Mouse (Mus musculus): ENCODE results near the gene Grb10.

The Grb10 gene

DNA sequence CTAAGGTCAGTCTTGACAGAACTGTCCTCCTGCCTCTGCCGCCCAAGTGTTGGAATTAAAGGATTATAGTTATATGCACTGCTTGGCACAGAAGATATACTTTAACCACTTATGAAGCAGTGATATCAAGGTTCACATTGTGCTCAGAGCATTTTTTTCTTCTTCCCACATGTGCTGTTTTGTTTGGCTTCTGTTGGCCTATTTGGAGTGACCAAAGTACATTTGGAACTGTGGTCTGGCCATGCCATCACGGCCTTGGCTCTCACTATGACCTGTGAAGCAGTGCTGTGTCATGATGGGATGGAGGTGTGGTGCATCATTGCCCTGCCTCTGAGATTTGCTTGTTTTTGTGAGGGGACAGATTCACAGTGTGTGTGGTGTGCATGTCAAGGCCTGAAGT lies 109.9 kb downstream of the Grb10 start:
- in situ Hi-C loops (cut with MboI; ENCODE audit: unreplicated experiment in 2 of 2) = loop anchor here in 1 of 2 experiments (5.0 kb wide), 1 partner anchor 36 kb away; no protein-coding TSS in a partner anchor

GRCm38 (mm10) chr11:11923900-11924299 lies 114.6 kb downstream of the Grb10 start:
- in situ Hi-C loops (cut with MboI; ENCODE audit: unreplicated experiment in 2 of 2) = no loop called here

DNA sequence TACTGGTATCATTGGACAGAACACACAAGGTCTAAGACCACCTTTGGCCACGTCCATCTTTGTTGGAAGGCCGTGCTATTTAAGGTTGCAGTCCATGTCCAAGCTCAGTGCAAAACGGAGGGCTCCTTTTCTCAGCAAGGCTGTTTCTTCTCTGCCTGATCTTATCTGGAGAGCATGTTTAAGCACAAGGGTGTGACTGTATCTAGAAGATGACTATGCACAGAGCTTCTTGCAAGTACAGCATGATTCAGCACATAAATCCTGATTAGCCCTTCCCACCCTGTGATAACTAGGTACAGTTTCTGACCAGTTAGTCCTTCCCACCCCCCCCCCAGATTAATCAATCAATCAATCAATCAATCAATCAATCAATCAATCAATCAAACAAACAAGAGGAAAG lies 115.1 kb downstream of the Grb10 start:
- in situ Hi-C loops (cut with MboI; ENCODE audit: unreplicated experiment in 2 of 2) = no loop called here

- in situ Hi-C loops (cut with MboI; ENCODE audit: unreplicated experiment in 2 of 2) = no loop called here
Observed at GRCm38 (mm10) chr11:11922106-11922505, 116.4 kb downstream of the Grb10 start.

DNA sequence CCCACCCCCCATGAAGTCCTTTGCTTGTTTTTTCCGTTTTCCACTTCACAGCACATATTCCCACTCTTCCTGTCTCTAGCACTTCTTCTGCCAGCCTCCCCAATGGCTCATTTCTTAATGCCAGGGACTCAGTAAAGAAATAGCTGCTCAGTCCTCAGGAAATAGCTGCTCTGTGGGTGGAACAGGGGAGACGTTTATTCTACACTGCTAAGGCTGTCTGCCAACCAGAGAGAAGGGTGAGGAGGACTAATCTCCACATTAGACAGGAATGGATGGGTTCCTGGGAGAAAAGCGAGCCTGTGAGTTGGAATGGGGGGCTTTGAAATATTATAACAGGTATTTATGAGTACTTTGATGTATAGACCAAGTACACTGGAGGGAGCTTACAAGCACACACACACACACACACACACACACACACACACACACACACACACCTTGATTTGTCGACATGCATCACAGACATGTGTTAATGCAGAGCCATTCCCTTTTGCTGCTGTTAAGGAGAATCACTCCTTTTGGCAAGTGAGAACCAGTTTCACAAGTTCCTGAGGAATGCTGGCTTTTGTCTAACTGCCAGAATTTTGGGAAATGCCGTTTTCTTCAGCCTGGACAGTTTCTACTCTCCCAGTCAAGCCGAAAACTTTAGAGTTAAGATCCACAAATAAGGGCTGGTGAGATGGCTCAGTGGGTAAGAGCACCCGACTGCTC lies 130.6 kb downstream of the Grb10 start:
- in situ Hi-C loops (cut with MboI; ENCODE audit: unreplicated experiment in 2 of 2) = no loop called here

DNA sequence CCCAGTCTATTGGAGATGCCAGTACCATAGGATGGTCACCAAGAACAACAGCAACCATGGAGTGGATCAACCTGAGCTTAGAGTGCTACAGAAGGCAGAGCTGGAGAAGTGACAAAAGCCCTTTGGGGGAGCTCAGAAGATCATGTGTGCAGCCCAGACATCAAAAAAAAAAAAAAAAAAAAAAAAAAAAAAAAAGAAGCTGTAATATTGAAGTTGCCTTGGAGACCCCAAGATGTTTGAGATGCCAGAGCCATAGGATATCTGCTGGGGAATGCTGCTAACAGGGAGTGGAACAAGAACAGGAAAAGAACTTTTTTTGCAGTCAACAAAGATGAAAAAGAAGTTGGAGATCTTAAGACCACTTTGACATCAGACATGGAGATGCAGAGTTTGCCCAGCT lies 133.0 kb downstream of the Grb10 start:
- in situ Hi-C loops (cut with MboI; ENCODE audit: unreplicated experiment in 2 of 2) = no loop called here

DNA sequence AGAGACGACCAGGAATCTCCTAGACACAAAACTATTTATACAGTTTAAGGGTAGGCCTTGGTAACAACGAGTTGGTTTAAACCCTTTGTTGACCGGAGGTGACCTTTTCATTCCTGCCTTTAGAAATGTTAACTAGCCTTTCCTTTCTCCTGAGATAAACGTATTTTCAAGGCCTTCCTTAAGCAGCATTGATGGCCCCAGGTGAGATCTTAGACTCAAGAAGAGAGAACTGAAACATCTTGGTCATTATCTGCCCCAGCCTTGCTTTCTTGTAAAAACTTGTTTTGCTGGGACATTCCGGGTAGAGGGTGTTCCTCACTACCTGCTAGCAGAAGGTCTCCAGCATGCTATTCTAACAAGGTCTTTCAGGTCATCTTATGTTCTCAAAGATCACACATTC lies 133.5 kb downstream of the Grb10 start:
- in situ Hi-C loops (cut with MboI; ENCODE audit: unreplicated experiment in 2 of 2) = no loop called here

- in situ Hi-C loops (cut with MboI; ENCODE audit: unreplicated experiment in 2 of 2) = no loop called here
Observed at GRCm38 (mm10) chr11:11901509-11901908, 137.0 kb downstream of the Grb10 start.

GRCm38 (mm10) chr11:11898496-11898895 lies 140.0 kb downstream of the Grb10 start:
- in situ Hi-C loops (cut with MboI; ENCODE audit: unreplicated experiment in 2 of 2) = no loop called here

DNA sequence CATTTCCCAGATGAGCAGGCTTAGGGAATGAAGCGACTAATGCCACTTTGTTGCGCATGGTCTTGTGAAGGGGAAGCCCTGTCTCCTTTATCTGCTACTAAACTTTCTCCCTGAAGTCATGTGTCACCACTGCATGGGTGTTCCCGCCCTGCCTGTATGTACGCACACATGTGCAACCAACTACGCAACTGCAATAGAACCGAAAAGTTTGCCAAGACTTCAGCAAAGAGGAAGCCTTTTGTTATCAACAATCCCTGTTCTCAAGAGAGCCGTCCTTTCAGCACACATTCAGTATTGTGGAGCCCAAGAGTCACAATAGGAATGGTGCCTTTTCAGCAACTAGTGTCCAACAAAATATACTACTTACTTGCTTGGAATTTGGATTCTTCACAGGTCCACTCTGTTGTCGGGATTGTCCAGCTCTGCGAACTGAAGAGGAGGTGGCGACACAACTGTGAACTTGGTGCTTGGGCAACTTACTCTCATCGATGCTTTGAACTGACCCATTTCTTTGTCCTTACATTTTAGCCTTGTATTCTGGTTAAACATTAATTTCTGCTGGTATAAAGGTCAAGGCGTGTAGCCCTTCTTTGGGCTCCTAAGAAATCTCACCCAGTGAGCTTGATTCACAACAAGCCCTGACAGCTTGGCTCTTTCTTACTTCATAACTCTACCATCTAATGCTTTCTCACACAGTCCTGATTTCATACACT lies 140.7 kb downstream of the Grb10 start, which contains the start of gene Ddc:
Gene Ddc (minus strand): TSS at position 500 of the 713 bp plus-strand sequence.
- in situ Hi-C loops (cut with MboI; ENCODE audit: unreplicated experiment in 2 of 2) = no loop called here

GRCm38 (mm10) chr11:11895479-11895878 lies 143.0 kb downstream of the Grb10 start:
- in situ Hi-C loops (cut with MboI; ENCODE audit: unreplicated experiment in 2 of 2) = no loop called here

- in situ Hi-C loops (cut with MboI; ENCODE audit: unreplicated experiment in 2 of 2) = loop anchor here in 1 of 2 experiments (5.0 kb wide), 1 partner anchor 34 kb away; no protein-coding TSS in a partner anchor
Observed at GRCm38 (mm10) chr11:11893769-11894168, 144.7 kb downstream of the Grb10 start.

DNA sequence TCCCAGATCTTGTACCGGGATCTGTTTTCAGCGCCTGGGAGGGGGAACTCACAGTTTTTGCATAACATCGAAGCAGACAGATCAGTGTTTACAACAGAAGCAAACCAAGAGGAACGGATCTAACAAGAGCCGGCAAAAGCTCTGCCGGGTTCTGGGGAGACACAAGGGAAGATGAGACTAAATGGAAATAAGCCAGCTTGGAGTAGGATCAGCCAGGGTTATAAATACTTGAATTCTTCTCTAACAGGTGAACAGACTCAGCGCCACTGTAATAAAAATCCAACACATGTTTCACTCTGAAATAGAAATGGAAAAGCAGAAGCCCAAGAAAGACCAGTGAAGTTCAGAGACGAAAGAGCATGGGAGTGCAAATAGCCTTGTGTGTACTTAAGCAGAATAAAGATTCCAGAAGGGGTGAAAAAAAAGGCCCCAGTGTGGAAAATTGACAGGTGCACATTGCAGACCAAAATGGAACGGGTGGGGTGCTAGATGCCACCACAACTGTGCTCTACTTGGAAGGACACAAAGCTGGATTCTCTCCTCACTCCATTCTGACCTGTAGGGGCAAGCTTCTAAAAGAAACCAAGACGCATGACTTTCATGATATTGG lies 145.4 kb downstream of the Grb10 start:
- in situ Hi-C loops (cut with MboI; ENCODE audit: unreplicated experiment in 2 of 2) = loop anchor here in 1 of 2 experiments (5.0 kb wide), 1 partner anchor 34 kb away; no protein-coding TSS in a partner anchor

DNA sequence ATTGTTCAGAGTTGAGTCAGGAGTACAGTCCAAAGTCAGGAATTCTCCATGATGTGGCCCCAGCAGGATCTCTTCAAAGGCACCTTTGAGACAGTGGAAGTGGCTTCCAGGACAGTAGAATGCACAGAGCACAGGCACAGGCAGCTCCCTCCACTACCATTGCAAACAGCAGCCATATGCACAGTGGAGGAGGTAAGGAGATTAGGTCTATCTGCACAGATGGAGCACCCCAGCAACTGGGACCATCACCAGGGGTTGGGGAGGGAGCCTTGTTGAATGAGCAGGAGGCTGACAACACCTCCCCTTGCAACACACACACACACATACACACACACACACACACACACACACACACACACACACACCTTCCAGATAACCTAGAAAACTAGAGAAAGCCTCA lies 146.7 kb downstream of the Grb10 start:
- in situ Hi-C loops (cut with MboI; ENCODE audit: unreplicated experiment in 2 of 2) = loop anchor here in 1 of 2 experiments (5.0 kb wide), 1 partner anchor 35 kb away; no protein-coding TSS in a partner anchor

- in situ Hi-C loops (cut with MboI; ENCODE audit: unreplicated experiment in 2 of 2) = loop anchor here in 1 of 2 experiments (5.0 kb wide), 1 partner anchor 37 kb away; no protein-coding TSS in a partner anchor
Observed at GRCm38 (mm10) chr11:11890139-11890741, 148.2 kb downstream of the Grb10 start.

DNA sequence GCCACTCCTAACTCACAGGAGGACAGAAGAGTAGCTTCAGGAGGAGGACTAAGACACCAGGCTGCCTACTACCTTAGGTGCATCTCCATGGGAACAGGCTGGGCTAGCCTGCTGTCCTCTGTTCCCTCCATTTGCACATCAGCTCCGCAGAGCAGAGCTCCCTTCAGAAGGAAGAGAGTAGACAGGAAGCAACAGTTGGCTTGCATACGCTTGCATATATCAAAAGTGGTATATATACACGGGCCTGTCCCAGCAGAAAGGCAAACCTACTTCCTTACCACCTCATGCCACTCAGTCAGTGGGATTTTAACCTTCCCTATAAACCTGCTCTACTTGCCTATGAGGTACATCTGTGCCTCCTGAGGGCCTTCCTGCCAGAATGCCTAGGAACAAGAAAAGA lies 149.8 kb downstream of the Grb10 start:
- in situ Hi-C loops (cut with MboI; ENCODE audit: unreplicated experiment in 2 of 2) = no loop called here

- in situ Hi-C loops (cut with MboI; ENCODE audit: unreplicated experiment in 2 of 2) = no loop called here
Observed at GRCm38 (mm10) chr11:11888051-11888450, 150.4 kb downstream of the Grb10 start.

DNA sequence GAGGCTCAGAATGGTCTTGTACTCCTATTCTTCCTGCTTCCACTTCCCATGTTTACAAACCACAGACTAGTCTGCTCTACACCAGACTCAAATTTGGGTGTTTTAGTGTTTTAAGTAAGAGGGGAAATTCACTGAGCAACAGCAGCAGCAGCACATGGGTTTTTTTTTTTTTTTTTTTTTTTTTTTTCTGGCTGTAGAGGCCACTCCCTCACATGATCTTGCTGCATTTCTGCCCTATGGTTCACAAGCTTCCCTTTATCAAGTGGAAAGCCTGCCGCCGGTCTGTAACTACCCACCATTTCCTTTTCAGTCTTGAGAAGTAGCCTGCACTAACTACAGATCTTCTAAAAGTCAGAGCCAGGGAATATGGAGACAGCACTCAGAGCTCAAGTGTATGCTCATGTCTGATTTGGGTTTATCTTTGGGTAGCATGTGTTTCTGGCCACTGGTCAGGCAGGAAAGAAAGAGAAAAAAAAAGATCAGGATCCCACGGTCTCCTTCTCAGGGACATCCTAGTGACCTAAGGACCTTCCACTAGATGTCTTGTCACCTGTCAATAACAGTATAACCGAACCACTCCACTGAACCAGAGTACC lies 152.0 kb downstream of the Grb10 start:
- in situ Hi-C loops (cut with MboI; ENCODE audit: unreplicated experiment in 2 of 2) = no loop called here

- in situ Hi-C loops (cut with MboI; ENCODE audit: unreplicated experiment in 2 of 2) = no loop called here
Observed at GRCm38 (mm10) chr11:11885921-11886320, 152.6 kb downstream of the Grb10 start.

DNA sequence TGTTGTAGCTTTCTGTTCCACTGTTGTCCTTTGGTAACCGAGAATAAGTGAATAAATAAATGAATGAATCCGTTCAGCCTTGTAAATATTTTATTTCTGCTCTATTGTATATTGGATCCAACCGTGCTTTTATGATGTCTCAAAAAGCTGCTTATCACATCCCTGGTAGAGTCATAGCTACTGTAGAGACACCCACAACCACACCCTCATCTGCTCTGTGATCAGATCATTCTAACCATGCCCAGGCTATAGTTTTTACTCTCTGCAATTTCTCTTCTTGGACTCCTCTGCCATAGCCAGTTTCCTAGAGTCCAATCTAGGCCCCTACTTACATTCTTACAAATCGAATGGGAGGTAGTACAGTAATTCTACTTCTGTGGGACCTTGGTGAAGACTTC lies 153.2 kb downstream of the Grb10 start:
- in situ Hi-C loops (cut with MboI; ENCODE audit: unreplicated experiment in 2 of 2) = no loop called here

All from v-Abl transformed pro-B cells (cell line).